Mouse (Mus musculus) midbrain, embryonic 12.5 days (tissue): ENCODE results near the gene Atg7. TPM values are rescaled to one million over a fixed set of nuclear protein-coding genes. Genes with fewer than 3 reads are reported as not detected.
"Not testable (repeated sequence)": the region's sequence is repeated elsewhere in the genome, so short reads cannot be mapped to it uniquely, and the experiment has no call there.

Experiments used
- ATAC-seq: fragments of 200-750 bp; cut with Nextera tagmentation; 2 replicates; pipeline ENCODE4 v1.8.0; 2017; ENCODE audit warnings: low read depth, moderate TSS enrichment, moderate library complexity; ENCODE audit not compliant: low FRiP score
- H3K27ac ChIP-seq: fragments of 300-500 bp; sonication (generic); replicated peaks from 2 replicates; pipeline ENCODE4 v1.5.1; 2016; ENCODE audit warnings: mild to moderate bottlenecking
- H3K27me3 ChIP-seq: fragments of 300-500 bp; sonication (generic); 2 replicates; pipeline ENCODE4 v1.6.1; 2016; ENCODE audit warnings: mild to moderate bottlenecking
- H3K36me3 ChIP-seq: fragments of 300-500 bp; sonication (generic); 2 replicates; pipeline ENCODE4 v1.6.1; 2016
- H3K4me1 ChIP-seq: fragments of 300-500 bp; sonication (generic); 2 replicates; pipeline ENCODE4 v1.6.1; 2016
- H3K4me2 ChIP-seq: fragments of 300-500 bp; sonication (generic); replicated peaks from 2 replicates; pipeline ENCODE4 v1.6.1; 2016; ENCODE audit warnings: mild to moderate bottlenecking, moderate library complexity
- H3K4me3 ChIP-seq: fragments of 300-500 bp; sonication (generic); 2 replicates; pipeline ENCODE4 v1.5.1; 2016; ENCODE audit warnings: mild to moderate bottlenecking
- H3K9ac ChIP-seq: fragments of 300-500 bp; sonication (generic); replicated peaks from 2 replicates; pipeline ENCODE4 v1.6.1; 2016; ENCODE audit warnings: mild to moderate bottlenecking, moderate library complexity
- H3K9me3 ChIP-seq: fragments of 300-500 bp; sonication (generic); 2 replicates; pipeline ENCODE4 v1.6.1; 2016; ENCODE audit warnings: mild to moderate bottlenecking
- WGBS: fragments of 180-500 bp; shearing (Covaris S2); methylation state at CpG from one replicate; pipeline ENCODE4 v1.1.7; 2016; 5-methylcytosine and 5-hydroxymethylcytosine counted together
- polyA plus RNA-seq: library from polyadenylated mRNA; unstranded; fragments of >200 nt; fragmentation: Nextera tagmentation; extraction: Ambion mirVana; gene quantifications from 2 replicates; pipeline ENCODE4 v1.2.1, GENCODE M21; 2016

The Atg7 gene
- polyA plus RNA-seq, 1 experiment from 2014 or later: 19.4 TPM

DNA sequence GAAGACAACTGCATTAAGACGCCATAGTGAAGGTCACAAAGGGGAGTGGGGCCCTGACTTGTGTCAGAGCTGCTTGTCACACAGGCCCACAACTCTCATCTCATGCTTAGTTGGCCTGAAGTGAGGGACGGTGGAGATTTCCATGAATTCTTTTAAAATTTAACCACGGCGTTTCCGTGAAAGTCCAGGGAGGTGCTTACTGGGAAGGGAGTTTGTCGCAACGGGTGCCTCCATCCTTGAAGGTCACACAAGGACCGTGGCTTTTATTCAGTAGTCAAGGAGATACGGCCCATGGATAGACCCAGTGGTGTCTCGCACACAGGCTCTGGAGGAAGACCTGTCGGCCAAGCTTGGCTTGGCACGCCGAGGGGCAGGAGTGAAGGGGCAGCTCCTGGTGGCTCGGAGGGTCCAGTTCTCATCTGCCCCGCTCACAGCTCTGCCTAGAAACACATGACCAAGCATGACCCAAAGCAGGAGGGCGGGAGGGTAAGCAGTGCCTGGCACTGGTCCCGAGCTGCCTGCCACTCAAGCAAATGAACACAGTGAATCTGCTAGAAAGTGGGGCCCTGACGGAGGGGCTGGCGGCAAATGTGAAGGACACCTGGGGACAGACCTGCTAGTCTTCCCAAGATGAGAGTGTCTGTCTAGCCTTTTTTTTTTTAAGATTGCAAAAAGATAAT, 236.1 kb downstream of the Atg7 start:
- no peak overlapping the region for H3K4me3 ChIP-seq
- H3K27me3 ChIP-seq: no peaks in the 10 kb centered on the region
- no peak overlapping the region for H3K4me2 ChIP-seq
- ATAC-seq: no peak
- WGBS: 86% methylated on average over 19 of the region's 19 CpGs
- 0 out of 2 replicates have a peak overlapping the region, but pooled peaks have one; percentile 2 for H3K9ac ChIP-seq
- H3K4me1 ChIP-seq: peaks cover 98% of the 10 kb centered on the region
- no peaks in the 10 kb centered on the region for H3K9me3 ChIP-seq
- H3K36me3 ChIP-seq: peaks cover under 1% of the 10 kb centered on the region; the same call in 1 of the 2 replicates
- H3K27ac ChIP-seq: 0 out of 2 replicates have a peak overlapping the region, but pooled peaks have one; percentile 1

DNA sequence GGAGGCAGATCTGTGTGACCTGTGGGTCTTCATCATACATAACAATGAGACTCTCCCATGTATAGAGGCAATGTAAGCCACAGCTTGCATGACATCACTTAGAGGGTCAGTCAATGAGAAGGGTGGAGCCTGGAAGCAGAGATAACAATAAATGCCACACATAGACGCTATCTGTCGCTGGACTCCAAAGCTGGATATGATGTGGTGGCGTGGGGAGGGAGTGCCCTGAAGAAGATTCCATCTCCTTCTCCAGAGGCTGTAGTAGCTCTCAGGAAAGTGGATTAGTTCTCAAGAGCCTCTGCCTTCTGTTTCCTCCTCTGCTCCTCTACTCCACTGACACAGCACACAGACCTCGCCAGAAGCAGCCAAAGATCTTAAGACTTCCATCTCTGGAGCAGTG, 237.9 kb downstream of the Atg7 start:
- no peak overlapping the region for H3K4me3 ChIP-seq
- no peak overlapping the region for H3K4me2 ChIP-seq
- H3K27me3 ChIP-seq: no peaks in the 10 kb centered on the region
- peaks cover 14% of the 10 kb centered on the region for H3K36me3 ChIP-seq
- H3K4me1 ChIP-seq: peaks cover 87% of the 10 kb centered on the region
- peak overlapping the region; percentile 27 for H3K27ac ChIP-seq
- no peaks in the 10 kb centered on the region for H3K9me3 ChIP-seq
- WGBS: 78% methylated on average over 4 of the region's 4 CpGs
- no peak for ATAC-seq
- no peak overlapping the region for H3K9ac ChIP-seq

DNA sequence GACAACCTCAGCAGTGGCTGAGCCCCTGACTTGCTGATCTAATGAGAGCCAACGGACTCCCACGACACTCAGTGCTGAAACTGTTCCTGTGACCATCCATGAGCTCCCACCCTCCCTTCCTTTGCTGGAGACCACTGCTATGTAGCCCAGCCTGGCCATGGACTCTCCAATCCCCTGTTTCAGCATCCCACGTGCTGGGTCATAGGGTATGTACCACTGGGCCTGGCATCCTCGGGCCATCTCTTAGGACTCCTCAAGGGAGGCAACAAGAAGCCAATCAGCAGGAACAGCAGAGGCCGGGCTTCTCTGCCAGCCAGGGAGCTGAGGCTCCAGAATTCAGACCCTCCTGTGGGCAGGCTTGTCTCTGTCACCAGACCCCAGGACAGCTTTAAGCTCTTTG, 239.3 kb downstream of the Atg7 start:
- Histone ChIP-seq H3K4me2 (peak overlapping the region; percentile 35), H3K27me3 (no peaks in the 10 kb centered on the region), H3K9ac (peak overlapping the region; percentile 21), H3K4me1 (peaks cover 81% of the 10 kb centered on the region), H3K36me3 (peaks cover 18% of the 10 kb centered on the region), H3K4me3 (no peak overlapping the region), H3K9me3 (no peaks in the 10 kb centered on the region), H3K27ac (peak overlapping the region; percentile 93)
- no peak for ATAC-seq
- WGBS: 35% methylated on average over 5 of the region's 5 CpGs

DNA sequence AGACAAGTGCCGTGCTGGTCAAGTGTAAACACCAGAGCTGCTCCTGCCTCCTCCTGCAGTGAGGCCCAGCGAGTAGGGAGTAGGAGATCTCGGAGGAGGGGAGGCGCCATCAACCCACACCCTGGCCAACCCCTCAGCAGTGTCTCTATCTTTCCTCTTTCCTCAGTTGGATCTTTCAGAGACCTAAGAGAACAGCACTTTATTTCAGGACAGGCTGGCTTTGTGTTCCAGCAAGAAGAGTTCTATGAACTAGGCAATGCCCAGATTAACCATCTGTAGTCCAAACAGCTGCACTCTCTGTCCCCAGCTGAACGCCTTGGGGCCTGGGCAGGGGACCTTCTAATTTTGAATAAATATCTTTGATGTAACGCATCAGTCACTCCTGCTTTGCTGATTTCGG, 239.8 kb downstream of the Atg7 start:
- Histone ChIP-seq H3K4me1 (peaks cover 79% of the 10 kb centered on the region), H3K27ac (peak overlapping the region; percentile 93), H3K9me3 (no peaks in the 10 kb centered on the region), H3K36me3 (peaks cover 18% of the 10 kb centered on the region), H3K9ac (peak overlapping the region; percentile 21), H3K4me2 (peak overlapping the region; percentile 35), H3K27me3 (no peaks in the 10 kb centered on the region), H3K4me3 (no peak overlapping the region)
- 9% methylated on average over 7 of the region's 7 CpGs for WGBS
- peak; percentile 35 for ATAC-seq

DNA sequence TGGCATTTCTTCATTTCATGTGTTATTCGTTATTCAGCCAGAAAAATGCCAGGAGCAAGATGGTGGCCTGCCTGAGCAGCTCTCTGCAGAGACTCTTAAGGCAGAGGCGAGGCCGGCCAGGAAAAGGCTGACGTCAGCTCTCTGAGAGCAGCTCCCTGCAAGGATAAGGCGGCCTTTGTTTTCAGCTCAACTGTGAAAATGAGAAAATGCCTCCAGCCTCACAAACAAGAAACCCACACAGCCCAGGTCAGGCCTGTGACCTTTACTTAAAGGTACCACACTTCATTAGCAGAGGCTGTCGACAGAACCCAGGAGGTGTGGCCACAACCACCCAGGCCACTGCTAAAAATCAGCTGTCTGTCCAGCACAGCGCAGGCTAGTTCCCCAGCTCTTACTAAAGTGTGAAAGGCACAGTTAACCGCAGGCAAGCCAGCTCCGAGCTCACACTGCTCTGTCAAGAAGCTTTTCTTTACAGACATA, 240.4 kb downstream of the Atg7 start:
- H3K4me1 ChIP-seq: peaks cover 77% of the 10 kb centered on the region
- H3K27me3 ChIP-seq: no peaks in the 10 kb centered on the region
- peak overlapping the region; percentile 93 for H3K27ac ChIP-seq
- WGBS: under 1% methylated on average over 9 of the region's 9 CpGs
- H3K4me3 ChIP-seq: no peak overlapping the region
- H3K9ac ChIP-seq: 0 out of 2 replicates have a peak overlapping the region, but pooled peaks have one; percentile 21
- H3K4me2 ChIP-seq: peak overlapping the region; percentile 35
- ATAC-seq: peak; percentile 88
- peaks cover 20% of the 10 kb centered on the region for H3K36me3 ChIP-seq
- no peaks in the 10 kb centered on the region for H3K9me3 ChIP-seq

DNA sequence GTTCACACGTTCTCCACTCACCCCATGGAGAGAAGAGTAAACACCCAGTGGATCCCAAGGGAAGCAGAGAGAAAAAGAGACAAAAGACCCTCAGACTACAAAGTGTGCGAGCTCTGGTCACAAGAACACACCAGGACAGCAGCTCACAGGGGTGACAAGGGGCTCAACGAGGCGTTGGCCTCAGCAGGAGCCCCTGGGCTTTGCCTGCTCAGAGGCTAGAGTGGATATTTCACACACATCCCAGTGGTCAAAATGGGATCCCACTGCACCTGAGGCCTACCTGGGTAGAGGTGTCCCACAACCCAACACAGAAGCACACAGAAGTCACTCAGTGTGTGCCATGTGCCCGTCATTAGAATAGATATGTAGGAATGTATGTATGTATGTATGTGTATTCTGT, 242.2 kb downstream of the Atg7 start:
- Histone ChIP-seq H3K4me1 (peaks cover 74% of the 10 kb centered on the region), H3K27ac (0 out of 2 replicates have a peak overlapping the region, but pooled peaks have one; percentile 93)
- 78% methylated on average over 5 of the region's 5 CpGs for WGBS

DNA sequence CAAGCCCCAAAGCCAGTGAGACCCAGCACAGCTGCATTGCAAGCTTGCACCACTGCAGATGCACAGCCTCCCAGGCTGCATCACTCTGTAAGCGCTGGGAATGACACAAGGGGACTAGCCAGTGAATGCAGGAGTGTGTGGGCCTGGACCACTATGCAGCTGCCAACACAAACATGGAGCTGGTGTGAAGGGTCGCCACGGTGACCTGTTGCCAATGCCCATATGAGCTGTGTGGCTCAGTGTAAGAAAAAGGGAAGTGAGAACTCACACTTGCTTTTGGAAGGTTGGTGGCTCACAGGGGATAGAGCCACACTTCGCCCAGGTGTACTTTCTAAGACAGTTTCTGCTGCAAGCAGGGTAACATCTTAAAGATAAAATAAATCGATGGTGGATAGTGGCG, 243.1 kb downstream of the Atg7 start:
- H3K27me3 ChIP-seq: no peaks in the 10 kb centered on the region
- peaks cover 74% of the 10 kb centered on the region for H3K4me1 ChIP-seq
- peaks cover 23% of the 10 kb centered on the region for H3K36me3 ChIP-seq
- H3K9me3 ChIP-seq: no peaks in the 10 kb centered on the region
- H3K9ac ChIP-seq: no peak overlapping the region
- WGBS: 93% methylated on average over 6 of the region's 6 CpGs
- H3K4me2 ChIP-seq: no peak overlapping the region
- H3K27ac ChIP-seq: no peak overlapping the region; the same call in 1 of the 2 replicates
- ATAC-seq: no peak
- no peak overlapping the region for H3K4me3 ChIP-seq

More for the DNA sequence above, 242.2 kb downstream of the Atg7 start:
- H3K27me3 ChIP-seq: no peaks in the 10 kb centered on the region
- H3K9me3 ChIP-seq: no peaks in the 10 kb centered on the region
- peaks cover 23% of the 10 kb centered on the region for H3K36me3 ChIP-seq
- no peak overlapping the region for H3K4me3 ChIP-seq
- ATAC-seq: no peak
- H3K4me2 ChIP-seq: no peak overlapping the region
- H3K9ac ChIP-seq: no peak overlapping the region

DNA sequence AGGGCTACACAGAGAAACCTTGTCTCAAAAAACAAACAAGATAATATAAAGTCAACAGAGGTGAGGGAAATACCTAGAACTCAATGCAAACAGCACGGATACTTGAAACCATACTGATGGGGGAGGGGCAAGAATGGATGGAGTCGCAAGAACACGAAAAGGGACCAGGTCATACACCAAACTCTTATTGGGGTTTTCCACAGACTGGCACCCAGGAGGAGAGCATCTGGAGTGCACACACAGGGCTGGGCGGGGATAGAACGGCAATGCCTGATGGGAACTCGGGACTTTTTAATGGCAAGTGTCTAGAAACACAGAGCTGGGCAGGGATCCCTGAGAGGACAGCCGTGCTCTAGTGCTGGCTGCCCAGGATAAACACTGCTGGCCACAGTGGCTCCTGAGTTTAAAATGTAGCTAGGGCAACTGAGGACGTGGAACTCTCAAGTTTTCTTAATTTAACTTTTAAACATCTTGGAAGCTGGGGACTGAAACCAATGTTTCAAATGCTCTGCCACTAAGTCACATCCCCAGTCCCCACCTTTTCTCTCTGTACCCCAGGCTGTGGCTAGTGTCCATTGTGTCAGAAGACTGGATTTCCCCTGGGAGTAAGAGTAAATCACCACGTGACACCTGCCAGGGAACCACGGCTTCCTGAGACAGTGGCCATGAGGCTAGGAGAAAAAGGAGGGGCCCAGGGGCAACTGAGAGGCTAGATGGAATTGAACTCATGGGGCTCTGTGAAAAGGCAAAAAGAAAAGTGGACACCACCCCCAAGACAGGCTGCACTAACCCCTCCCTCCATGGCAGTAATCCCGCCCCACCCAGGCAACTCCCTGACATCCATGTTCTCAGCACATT, 243.8 kb downstream of the Atg7 start:
- peaks cover 76% of the 10 kb centered on the region for H3K4me1 ChIP-seq
- ATAC-seq: no peak
- WGBS: 78% methylated on average over 11 of the region's 11 CpGs
- H3K9me3 ChIP-seq: no peaks in the 10 kb centered on the region
- H3K27ac ChIP-seq: 0 out of 2 replicates have a peak overlapping the region, but pooled peaks have one; percentile 0
- H3K27me3 ChIP-seq: no peaks in the 10 kb centered on the region
- H3K4me2 ChIP-seq: no peak overlapping the region
- no peak overlapping the region for H3K4me3 ChIP-seq
- peaks cover 23% of the 10 kb centered on the region for H3K36me3 ChIP-seq
- no peak overlapping the region for H3K9ac ChIP-seq

DNA sequence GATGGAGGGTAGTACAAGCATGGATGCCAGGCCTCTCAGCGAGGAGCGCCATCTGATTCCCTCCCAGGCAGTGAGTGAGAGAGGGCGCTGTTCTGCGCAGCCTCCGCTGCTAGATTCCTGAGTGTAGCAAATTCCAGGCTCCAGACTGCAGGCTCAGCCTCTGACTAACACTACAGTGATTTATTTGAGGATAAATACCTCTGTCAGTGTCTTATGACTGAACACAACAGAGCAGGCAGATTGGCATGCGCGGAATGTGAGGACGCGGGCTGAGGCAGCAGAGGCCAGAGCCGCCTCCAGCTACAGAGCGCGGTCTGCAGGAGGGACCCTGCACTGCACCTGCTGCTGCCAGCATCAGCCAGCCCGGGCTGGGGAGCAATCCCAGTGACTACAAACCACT, 246.0 kb downstream of the Atg7 start:
- Histone ChIP-seq H3K9ac (no peak overlapping the region), H3K4me1 (peaks cover 76% of the 10 kb centered on the region), H3K4me2 (no peak overlapping the region; the same call in 1 of the 2 replicates), H3K9me3 (no peaks in the 10 kb centered on the region), H3K36me3 (peaks cover 23% of the 10 kb centered on the region), H3K4me3 (no peak overlapping the region), H3K27ac (peak overlapping the region; percentile 63), H3K27me3 (no peaks in the 10 kb centered on the region)
- ATAC-seq: peak; percentile 65
- WGBS: 13% methylated on average over 13 of the region's 13 CpGs

DNA sequence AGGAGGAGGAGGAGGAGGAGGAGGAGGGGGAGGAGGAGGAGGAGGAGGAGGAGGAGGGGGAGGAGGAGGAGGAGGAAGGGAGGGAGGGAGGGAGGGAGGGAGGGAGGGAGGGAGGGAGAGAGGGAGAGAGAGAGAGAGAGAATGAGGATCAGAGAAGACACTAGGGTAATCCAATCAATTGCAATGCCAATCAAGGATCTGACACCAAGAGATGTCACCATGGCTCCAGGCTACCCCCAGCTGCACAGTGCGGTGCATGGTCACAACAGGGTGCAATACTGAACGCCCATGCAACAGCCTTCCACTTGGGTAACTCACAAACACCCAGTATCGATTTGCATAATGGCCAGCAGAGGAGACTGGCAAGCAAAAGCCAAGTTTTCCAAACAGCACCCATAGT, 247.1 kb downstream of the Atg7 start:
- not testable (repeated sequence) for H3K4me2 ChIP-seq, H3K27me3 ChIP-seq, H3K4me3 ChIP-seq, H3K9me3 ChIP-seq, H3K9ac ChIP-seq, ATAC-seq, H3K27ac ChIP-seq
- Histone ChIP-seq H3K36me3 (peaks cover 17% of the 10 kb centered on the region; the same call in 1 of the 2 replicates), H3K4me1 (peaks cover 76% of the 10 kb centered on the region)
- 51% methylated on average over 3 of the region's 3 CpGs for WGBS

DNA sequence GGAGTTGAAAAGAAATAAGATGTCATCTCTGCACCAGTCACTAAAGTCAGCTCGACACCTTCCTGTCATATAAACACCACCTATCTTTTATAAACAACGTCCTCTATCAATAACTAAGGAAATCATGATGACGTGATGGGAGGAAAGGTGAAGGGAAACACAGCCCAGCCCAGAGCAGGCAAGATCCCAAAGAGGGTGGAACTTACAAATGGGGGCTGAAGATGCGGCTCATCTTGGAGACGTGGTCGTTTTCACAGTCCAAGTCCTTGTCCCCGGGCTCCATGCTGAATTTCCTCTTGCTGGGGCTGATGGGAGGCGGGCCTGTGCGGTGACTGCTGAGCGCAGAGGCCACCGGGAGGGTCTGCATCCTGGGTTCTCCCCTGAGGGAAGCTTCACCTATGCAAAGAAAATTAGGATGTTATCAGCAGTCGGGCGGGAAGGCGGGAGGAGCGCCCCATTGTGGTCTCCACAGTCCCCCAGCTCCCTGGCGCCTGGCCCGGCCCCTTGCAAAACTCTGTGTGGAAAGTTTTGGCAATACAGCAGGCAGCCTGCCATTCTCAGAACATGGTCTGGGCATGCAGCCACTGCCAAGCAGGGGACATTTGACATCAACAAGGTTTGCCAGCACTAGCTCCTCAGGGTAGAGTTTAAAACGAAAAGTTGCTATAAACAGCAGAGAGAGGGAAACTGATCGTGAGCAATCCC, 247.7 kb downstream of the Atg7 start:
- H3K9me3 ChIP-seq: no peaks in the 10 kb centered on the region
- 0 out of 2 replicates have a peak, but pooled peaks cover 14% of the 10 kb centered on the region for H3K36me3 ChIP-seq
- peaks cover 76% of the 10 kb centered on the region for H3K4me1 ChIP-seq
- H3K27ac ChIP-seq: 0 out of 2 replicates have a peak overlapping the region, but pooled peaks have one; percentile 25
- H3K9ac ChIP-seq: peak overlapping the region; percentile 20; the same call in 1 of the 2 replicates
- no peaks in the 10 kb centered on the region for H3K27me3 ChIP-seq
- 50% methylated on average over 19 of the region's 19 CpGs for WGBS
- no peak for ATAC-seq
- H3K4me3 ChIP-seq: no peak overlapping the region
- no peak overlapping the region for H3K4me2 ChIP-seq
